Mouse (Mus musculus) splenic B cell, adult 2 months (primary cell): Measurements from ENCODE around the gene Tln2.
A peak's percentile ranks its signal among the peaks of the same experiment; 100 is the strongest.

Experiments used
- DNase-seq: peaks from one replicate; pipeline ENCODE4 v3.0.0-alpha.2; 2011; ENCODE audit warnings: low read depth, low spot score
- H3K27me3 ChIP-seq: 2 replicates; pipeline ENCODE4 v1.6.1; 2012; ENCODE audit warnings: mild to moderate bottlenecking, low read length, moderate library complexity, mixed read lengths; ENCODE audit not compliant: control insufficient read depth, poor library complexity, insufficient read depth, severe bottlenecking
- H3K36me3 ChIP-seq: 2 replicates; pipeline ENCODE4 v1.6.1; 2012; ENCODE audit warnings: mild to moderate bottlenecking, low read length, moderate library complexity, mixed read lengths; ENCODE audit not compliant: control insufficient read depth, poor library complexity, insufficient read depth, severe bottlenecking

The Tln2 gene

DNA sequence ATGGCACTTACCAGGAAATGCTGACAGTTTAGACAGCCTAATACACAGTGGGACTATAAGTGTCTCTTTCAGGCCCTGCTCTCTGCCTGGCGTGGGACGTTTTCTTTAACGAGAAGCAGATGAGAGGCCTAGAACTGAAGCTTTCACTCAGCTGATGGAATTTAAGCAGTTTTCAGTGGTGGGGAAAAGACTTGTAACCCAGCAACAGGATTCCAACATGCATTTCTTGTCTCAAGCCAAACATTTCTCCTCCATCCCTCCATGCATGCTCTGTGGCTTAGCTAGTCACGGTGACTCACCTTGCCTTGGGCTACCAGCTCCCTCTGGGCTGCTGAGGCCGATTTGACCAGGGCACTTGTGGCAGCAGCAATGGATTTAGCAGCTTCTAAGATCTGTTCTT, 330.5 kb downstream of the Tln2 start:
- Histone ChIP-seq H3K36me3 (no peaks in the 10 kb centered on the region), H3K27me3 (no peaks in the 10 kb centered on the region)
- DNase-seq, result no peak

DNA sequence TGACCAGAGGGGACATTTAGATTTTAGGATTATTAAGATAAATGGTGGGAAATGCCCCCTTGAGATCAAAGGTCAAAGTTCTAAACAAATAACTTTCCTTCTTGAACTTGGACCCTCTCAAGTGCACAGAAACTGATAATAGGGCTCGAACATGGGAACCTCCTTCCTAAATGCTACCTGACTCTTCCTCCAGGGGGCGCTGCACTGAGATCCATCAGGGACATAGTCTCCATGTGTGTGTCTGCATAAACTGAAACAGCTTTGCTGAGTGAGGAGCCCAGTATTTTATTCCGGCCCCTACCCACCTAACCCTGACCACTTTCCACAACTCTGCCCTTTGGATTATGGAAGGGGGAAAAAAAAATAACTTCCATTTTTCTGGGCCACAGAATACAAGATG, 339.1 kb downstream of the Tln2 start:
- H3K27me3 ChIP-seq, result no peaks in the 10 kb centered on the region
- no peaks in the 10 kb centered on the region for H3K36me3 ChIP-seq
- DNase-seq, result peak; percentile 3

DNA sequence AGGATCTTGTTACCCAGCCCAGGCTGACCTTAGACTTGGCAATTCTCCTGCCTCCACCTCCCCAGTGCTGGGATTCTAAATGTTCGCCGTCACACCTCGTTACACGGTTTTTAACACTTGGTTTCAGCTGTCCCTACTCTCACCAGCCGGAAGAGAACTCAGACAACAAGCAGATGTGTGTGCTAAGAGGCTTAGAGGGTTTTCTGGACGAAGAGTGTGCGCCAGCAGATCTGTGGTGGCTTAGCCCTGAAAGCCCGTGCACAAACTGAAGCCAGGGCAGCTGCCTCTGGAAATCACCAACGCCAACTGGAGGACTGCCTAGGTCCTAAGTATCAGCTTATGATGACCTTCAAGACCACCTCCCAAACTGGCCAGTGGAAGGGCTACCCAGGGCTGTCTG, 341.5 kb downstream of the Tln2 start:
- Histone ChIP-seq H3K36me3 (no peaks in the 10 kb centered on the region), H3K27me3 (no peaks in the 10 kb centered on the region)
- no peak for DNase-seq

DNA sequence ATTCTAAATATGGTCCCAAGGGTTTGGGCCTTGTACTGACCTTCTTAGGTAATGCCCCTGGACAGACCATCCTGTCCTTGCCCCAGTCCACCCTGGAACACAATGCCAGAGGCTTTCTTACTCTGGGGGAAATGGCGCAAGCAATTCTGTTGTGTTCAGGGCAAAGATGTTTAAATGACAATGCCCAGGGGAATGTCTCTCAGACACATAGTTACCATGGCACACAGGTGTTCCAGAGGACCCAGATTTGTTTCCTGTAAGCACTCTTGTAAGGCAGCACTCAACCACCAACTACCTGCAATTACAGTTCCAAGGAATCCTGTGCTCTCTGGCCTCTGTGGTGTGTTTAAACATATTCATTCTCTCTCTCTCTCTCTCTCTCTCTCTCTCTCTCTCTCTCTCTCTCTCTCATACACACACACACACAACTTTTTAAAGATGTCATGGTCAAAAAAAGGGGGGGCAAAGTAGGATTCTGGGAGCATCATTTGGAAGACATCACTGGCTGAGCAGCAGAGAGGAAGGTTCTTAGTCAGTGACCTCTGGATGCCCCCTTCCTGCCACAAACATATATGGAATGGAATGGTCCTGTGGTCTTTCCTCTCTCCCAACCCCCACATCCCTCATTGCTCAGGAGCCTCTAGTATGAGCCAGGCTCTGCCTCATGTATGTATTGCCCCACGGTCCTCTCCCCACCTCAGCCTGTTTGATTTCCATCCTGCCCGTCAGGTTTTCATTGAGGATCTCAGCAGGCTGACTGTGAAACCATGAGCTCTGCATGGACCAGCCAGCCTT, 345.1 kb downstream of the Tln2 start:
- no peak for DNase-seq
- Histone ChIP-seq H3K27me3 (no peaks in the 10 kb centered on the region), H3K36me3 (no peaks in the 10 kb centered on the region)

DNA sequence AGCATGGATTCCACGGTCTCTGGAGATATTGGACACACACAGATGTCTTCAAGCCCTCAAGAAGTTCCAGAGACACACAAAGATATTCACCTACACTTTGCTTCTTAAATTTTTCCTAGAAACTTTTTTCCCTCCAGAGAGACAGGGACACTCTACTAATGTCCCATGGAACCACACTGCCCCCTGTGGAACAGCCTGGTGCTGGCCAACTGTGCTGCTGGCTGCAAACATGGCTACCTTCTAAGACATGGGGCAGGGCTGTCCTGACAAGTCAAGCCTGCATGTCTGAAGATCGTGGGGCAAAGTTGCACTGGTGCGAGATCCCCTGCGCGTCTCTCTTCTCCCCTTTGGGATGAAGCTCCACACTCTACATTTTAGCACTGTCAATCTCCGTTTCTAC, 346.2 kb downstream of the Tln2 start:
- DNase-seq, result no peak
- Histone ChIP-seq H3K36me3 (no peaks in the 10 kb centered on the region), H3K27me3 (no peaks in the 10 kb centered on the region)

DNA sequence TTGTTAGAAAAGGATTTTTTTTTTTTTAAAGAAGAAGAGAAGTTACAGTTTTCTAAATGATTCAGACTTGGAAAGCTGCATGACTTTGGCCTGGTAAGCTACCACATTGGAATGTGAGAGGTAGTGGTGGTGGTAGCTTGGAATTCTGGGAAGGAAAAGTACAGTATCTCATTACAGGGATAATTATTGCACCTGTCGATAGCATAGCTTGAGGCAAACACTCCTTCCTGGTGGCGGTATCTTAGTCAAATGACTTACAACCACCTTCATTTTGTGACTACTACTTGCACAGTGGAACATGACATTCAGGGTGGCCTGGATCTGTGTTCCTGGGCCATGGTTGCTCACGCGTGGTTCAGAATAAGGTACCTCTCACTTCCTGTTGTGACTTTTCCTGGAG, 348.3 kb downstream of the Tln2 start:
- Histone ChIP-seq H3K36me3 (no peaks in the 10 kb centered on the region), H3K27me3 (no peaks in the 10 kb centered on the region)
- no peak for DNase-seq

DNA sequence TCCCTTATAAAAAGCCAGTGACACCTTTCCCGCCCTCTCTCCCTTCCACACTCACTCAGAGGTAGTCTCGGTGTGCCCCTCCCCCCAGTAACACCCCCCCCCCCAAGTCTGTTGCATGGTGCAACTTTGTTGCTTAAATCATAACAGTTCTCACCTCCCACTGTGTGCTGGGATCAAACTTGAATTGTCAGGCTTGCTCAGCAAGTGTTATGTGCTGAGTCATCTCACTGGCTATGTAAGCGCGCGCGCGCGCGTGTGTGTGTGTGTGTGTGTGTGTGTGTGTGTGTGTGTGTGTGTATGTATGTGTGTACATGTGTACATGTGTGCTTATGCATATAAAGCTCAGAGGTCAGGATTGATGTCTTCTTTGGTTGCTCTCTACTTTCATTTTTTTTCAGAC, 350.1 kb downstream of the Tln2 start:
- Histone ChIP-seq H3K27me3 (no peaks in the 10 kb centered on the region), H3K36me3 (no peaks in the 10 kb centered on the region)
- no peak for DNase-seq

DNA sequence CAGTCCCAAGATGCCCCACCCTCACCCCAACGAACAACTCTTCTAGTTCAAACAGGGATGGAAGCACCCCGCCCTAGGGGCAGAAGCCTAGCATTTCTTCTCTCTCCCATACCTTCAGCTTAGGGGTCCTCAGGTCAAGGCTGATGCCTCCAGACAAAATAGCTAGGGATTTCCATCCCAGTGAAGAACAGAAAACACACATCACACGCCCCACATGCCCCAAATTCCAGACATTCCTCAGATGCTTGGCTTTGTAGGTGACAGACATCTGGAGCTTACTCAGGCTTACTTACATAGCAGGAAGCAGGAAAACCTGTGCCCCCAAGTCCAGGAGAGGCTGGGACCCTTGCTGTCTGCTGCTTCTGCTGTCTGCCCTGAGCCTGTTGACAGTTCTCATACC, 351.1 kb downstream of the Tln2 start:
- no peak for DNase-seq
- Histone ChIP-seq H3K36me3 (no peaks in the 10 kb centered on the region), H3K27me3 (no peaks in the 10 kb centered on the region)

DNA sequence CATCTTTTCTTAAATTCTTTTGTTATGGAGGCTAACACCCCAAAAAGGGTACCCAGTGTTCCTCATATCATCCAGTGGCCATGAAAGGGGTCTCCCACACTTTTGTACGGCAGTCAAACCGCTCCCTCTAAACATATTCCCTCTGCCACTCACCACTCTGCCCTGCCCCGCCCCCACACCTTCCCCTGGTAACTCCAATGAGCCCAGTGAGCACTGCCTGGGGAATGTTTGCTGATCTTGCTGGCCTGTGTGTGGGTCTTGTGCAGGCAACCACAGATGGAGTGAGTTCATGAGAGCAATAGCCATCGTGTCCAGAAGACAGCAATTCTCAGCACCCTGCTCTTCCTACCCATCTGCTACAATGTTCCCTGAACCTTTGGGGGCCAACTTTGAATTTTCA, 354.3 kb downstream of the Tln2 start:
- no peak for DNase-seq
- H3K27me3 ChIP-seq, result no peaks in the 10 kb centered on the region
- H3K36me3 ChIP-seq, result no peaks in the 10 kb centered on the region

DNA sequence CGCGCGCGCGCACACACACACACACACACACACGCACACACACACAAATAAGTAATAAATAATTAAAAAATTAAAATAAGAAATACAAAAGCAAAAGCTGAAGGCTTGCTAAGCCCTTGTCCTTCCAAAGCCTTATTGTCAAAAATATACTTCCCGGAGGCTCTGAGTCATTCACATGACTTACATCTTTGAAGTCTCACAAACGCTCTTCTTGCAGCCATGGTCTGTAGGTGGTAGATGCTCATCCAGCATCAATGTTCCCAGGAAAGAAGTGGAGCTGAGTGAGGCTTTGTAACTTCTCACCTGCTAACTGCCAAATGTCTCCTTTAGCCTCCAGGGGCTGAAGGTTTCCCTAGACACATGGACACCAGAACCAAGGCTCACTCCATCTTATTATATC, 362.9 kb downstream of the Tln2 start:
- no peaks in the 10 kb centered on the region for H3K36me3 ChIP-seq
- DNase-seq, result no peak
- H3K27me3 ChIP-seq, result no peaks in the 10 kb centered on the region

DNA sequence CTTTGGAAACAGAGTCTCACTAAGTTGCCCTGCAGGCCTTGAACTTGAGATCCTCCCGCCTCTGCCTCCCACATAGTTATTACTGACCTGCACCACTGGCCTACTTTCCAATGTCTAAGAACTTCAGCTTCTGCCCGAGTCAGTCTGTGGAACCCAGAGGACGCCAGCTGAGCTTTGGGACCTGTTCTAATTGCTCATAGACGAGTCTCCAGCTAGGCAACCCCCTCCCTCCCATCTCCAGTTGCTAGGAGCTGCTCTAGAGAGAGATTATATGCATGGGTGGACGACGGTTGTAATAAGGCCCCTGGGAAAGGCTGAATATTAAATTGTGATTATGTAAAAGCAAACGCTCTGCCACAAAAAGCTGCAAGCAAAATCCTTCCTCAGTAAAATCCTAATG, 364.2 kb downstream of the Tln2 start:
- Histone ChIP-seq H3K36me3 (no peaks in the 10 kb centered on the region), H3K27me3 (no peaks in the 10 kb centered on the region)
- DNase-seq, result no peak

DNA sequence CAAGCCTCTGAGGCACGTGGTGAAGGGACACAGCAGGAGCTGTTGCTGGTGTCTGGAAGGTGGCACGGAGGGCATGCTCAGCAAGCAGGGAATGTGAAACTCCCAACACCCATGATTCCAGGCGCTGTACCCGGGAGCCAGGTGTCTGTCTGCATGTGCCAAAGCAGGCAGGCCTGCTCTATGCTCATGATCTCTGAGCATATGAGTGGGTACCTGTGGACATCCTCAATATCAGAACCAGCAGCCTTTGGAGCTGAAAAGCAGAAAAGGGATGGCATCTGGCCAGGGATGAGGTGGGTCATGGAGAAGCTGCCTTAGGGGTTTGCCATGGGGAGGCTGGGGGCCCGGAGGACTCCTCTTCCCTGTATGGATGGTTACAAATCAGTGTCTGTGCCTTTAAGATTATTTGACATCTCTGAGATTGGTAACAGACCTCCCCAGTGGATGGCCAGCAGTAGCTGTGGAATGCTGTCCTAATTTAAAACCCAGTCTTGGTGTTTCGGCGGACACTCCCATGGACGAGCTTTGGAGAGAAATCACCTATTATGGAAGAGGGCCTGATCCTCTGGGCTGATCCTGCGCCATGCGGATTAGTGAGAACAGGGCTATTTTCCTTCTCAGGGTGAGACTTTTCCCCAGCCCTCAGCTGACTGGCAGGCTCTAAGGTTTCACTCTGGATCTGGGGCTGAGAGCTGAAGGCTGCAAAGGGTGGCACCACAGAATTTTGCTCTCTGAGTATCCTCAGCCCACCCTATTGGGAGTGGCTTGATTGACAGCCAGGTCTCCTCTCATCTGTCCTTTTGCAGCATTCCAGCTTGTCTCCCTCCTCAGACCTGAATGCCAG, 367.8 kb downstream of the Tln2 start:
- H3K36me3 ChIP-seq, result no peaks in the 10 kb centered on the region
- no peaks in the 10 kb centered on the region for H3K27me3 ChIP-seq
- no peak for DNase-seq

DNA sequence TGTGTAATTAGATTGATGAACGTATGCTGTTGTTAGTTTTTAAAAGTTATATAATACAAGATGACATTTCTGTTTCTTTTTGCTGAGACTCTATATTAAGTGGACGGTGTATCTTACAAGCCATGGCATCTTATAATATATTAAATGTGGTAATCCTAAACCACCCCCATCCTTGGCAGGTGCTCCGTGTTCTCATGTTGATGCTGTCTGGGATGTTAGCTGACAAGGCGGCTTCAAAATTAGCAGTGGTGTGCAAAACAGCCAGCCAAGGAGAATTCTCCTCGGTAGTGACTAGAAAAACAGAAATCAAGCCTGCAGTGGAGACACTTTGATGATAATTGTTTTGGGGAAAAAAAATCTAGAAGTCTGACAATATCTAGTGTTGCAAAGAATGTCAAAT, 371.8 kb downstream of the Tln2 start:
- Histone ChIP-seq H3K27me3 (no peaks in the 10 kb centered on the region), H3K36me3 (no peaks in the 10 kb centered on the region)
- DNase-seq, result no peak

DNA sequence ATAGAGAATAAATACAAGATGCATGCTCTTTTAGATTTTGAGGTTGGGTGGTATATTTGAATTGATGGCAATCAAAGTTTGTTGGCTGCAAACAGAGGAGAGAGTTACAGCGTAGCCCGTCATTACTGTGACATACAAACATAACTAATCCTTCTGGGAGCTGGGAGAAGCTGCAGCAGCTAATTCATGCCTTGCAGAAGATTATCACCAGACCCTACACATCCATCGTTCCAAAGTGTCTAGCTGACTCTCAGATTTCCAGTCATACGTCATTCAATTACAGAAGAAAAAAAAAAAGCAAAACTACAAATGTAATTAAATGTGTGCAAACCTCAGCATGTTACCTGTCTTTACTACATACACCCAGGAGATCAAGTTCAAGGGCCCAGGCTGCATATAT, 372.3 kb downstream of the Tln2 start:
- Histone ChIP-seq H3K27me3 (no peaks in the 10 kb centered on the region), H3K36me3 (no peaks in the 10 kb centered on the region)
- DNase-seq, result no peak

DNA sequence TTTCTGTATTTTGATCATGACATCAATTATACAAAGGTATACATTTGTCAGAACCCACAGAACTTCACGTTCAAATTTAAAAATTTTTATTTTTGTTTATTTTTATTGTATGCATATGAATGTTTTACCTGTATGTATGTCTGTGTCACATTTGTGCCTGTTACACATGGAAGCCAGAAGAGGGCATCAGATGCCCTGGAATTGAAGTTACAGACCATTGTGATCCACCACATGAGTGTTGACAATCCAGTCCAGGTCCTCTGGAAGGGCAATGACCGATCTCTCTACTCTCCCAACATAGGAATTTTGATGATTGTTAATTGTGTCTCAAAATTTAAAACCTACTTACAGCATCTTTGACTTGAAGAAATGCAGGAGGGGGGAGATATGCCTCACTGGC, 374.9 kb downstream of the Tln2 start:
- no peaks in the 10 kb centered on the region for H3K27me3 ChIP-seq
- H3K36me3 ChIP-seq, result no peaks in the 10 kb centered on the region
- no peak for DNase-seq
